Mouse (Mus musculus): ENCODE measurements at regions not wholly inside any gene's neighbourhood (a gene's known extent, or its start where the extent isn't known, plus 50 kb on each side); places are given as distances from the start of the nearest gene placed in this dataset.

- no peak for ATAC-seq (ENCODE audit: insufficient read depth, low read depth)
- Histone ChIP-seq H3K4me1 (ENCODE audit: control insufficient read depth, insufficient read depth) (no peaks in the 10 kb centered on the region), H3K9ac (replicated peaks; ENCODE audit: low read depth, low read length) (no peak overlapping the region), H3K27me3 (ENCODE audit: control insufficient read depth, insufficient read depth, low read length) (no peaks in the 10 kb centered on the region), H3K9me3 (replicated peaks; ENCODE audit: control insufficient read depth, low read length) (no peaks in the 10 kb centered on the region), H3K27ac (ENCODE audit: low read depth) (no peak overlapping the region), H3K4me2 (ENCODE audit: low read depth, low read length) (no peak overlapping the region), H3K36me3 (replicated peaks; ENCODE audit: control insufficient read depth, insufficient read depth, low read length) (no peaks in the 10 kb centered on the region), H3K4me3 (ENCODE audit: low read depth, low read length) (no peak overlapping the region)
- DNase-seq (ENCODE audit: low spot score): no peak
- no peak for TF ChIP-seq EP300 (IDR thresholded peaks at IDR 0.05; ENCODE audit: low read depth)
- no peak for TF ChIP-seq CTCF (IDR thresholded peaks at IDR 0.05; ENCODE audit: low read depth)
- 66% methylated on average over 2 of the region's 2 CpGs for WGBS
These were observed 249.3 kb upstream of the Mdga2 start for GRCm38 (mm10) chr12:67471666-67472065.

GRCm38 (mm10) chr12:67471001-67471400, 248.7 kb upstream of the Mdga2 start:
- H3K27me3 ChIP-seq (ENCODE audit: control insufficient read depth, insufficient read depth, low read length): no peaks in the 10 kb centered on the region
- no peak overlapping the region for H3K27ac ChIP-seq (ENCODE audit: low read depth)
- H3K9me3 ChIP-seq (replicated peaks; ENCODE audit: control insufficient read depth, low read length): no peaks in the 10 kb centered on the region
- ATAC-seq (ENCODE audit: insufficient read depth, low read depth) (no peak), DNase-seq (ENCODE audit: low spot score) (no peak)
- H3K36me3 ChIP-seq (replicated peaks; ENCODE audit: control insufficient read depth, insufficient read depth, low read length): no peaks in the 10 kb centered on the region
- TF ChIP-seq CTCF (IDR thresholded peaks at IDR 0.05; ENCODE audit: low read depth) (no peak), EP300 (IDR thresholded peaks at IDR 0.05; ENCODE audit: low read depth) (no peak)
- no peak overlapping the region for H3K4me2 ChIP-seq (ENCODE audit: low read depth, low read length)
- H3K9ac ChIP-seq (replicated peaks; ENCODE audit: low read depth, low read length): no peak overlapping the region
- 58% methylated on average over 3 of the region's 3 CpGs for WGBS
- H3K4me3 ChIP-seq (ENCODE audit: low read depth, low read length): no peak overlapping the region
- H3K4me1 ChIP-seq (ENCODE audit: control insufficient read depth, insufficient read depth): no peaks in the 10 kb centered on the region

- Histone ChIP-seq H3K9ac (replicated peaks; ENCODE audit: low read depth, low read length) (no peak overlapping the region), H3K27me3 (ENCODE audit: control insufficient read depth, insufficient read depth, low read length) (no peaks in the 10 kb centered on the region), H3K4me3 (ENCODE audit: low read depth, low read length) (no peak overlapping the region), H3K4me2 (ENCODE audit: low read depth, low read length) (no peak overlapping the region), H3K4me1 (ENCODE audit: control insufficient read depth, insufficient read depth) (no peaks in the 10 kb centered on the region), H3K9me3 (replicated peaks; ENCODE audit: control insufficient read depth, low read length) (no peaks in the 10 kb centered on the region), H3K27ac (ENCODE audit: low read depth) (no peak overlapping the region), H3K36me3 (replicated peaks; ENCODE audit: control insufficient read depth, insufficient read depth, low read length) (no peaks in the 10 kb centered on the region)
- DNase-seq (ENCODE audit: low spot score) (no peak), ATAC-seq (ENCODE audit: insufficient read depth, low read depth) (no peak)
- WGBS: 37% methylated on average over 1 of the region's 1 CpGs
- no peak for TF ChIP-seq EP300 (IDR thresholded peaks at IDR 0.05; ENCODE audit: low read depth)
These were observed 226.8 kb upstream of the Mdga2 start for GRCm38 (mm10) chr12:67449109-67449508.

- no peak overlapping the region for H3K4me3 ChIP-seq (ENCODE audit: low read depth, low read length)
- H3K4me1 ChIP-seq (ENCODE audit: control insufficient read depth, insufficient read depth): no peaks in the 10 kb centered on the region
- no peaks in the 10 kb centered on the region for H3K36me3 ChIP-seq (replicated peaks; ENCODE audit: control insufficient read depth, insufficient read depth, low read length)
- DNase-seq (ENCODE audit: low spot score): no peak
- no peaks in the 10 kb centered on the region for H3K27me3 ChIP-seq (ENCODE audit: control insufficient read depth, insufficient read depth, low read length)
- no peaks in the 10 kb centered on the region for H3K9me3 ChIP-seq (replicated peaks; ENCODE audit: control insufficient read depth, low read length)
- WGBS: 41% methylated on average over 6 of the region's 6 CpGs
- H3K9ac ChIP-seq (replicated peaks; ENCODE audit: low read depth, low read length): no peak overlapping the region
- peak; percentile 43 for TF ChIP-seq CTCF (IDR thresholded peaks at IDR 0.05; ENCODE audit: low read depth)
- no peak for TF ChIP-seq EP300 (IDR thresholded peaks at IDR 0.05; ENCODE audit: low read depth)
- H3K4me2 ChIP-seq (ENCODE audit: low read depth, low read length): no peak overlapping the region
- H3K27ac ChIP-seq (ENCODE audit: low read depth): no peak overlapping the region
- ATAC-seq (ENCODE audit: insufficient read depth, low read depth): no peak
These were observed 208.1 kb upstream of the Mdga2 start for GRCm38 (mm10) chr12:67430318-67430950.

- ATAC-seq (ENCODE audit: insufficient read depth, low read depth) (no peak), DNase-seq (ENCODE audit: low spot score) (no peak)
These were observed 204.5 kb upstream of the Mdga2 start for GRCm38 (mm10) chr12:67426801-67427200.

GRCm38 (mm10) chr12:67399537-67399936, 177.2 kb upstream of the Mdga2 start:
- no peak overlapping the region for H3K4me3 ChIP-seq (ENCODE audit: low read depth, low read length)
- no peak overlapping the region for H3K4me2 ChIP-seq (ENCODE audit: low read depth, low read length)
- no peak for DNase-seq (ENCODE audit: low spot score)
- no peaks in the 10 kb centered on the region for H3K4me1 ChIP-seq (ENCODE audit: control insufficient read depth, insufficient read depth)
- no peak for ATAC-seq (ENCODE audit: insufficient read depth, low read depth)
- H3K9me3 ChIP-seq (replicated peaks; ENCODE audit: control insufficient read depth, low read length): no peaks in the 10 kb centered on the region
- TF ChIP-seq CTCF (IDR thresholded peaks at IDR 0.05; ENCODE audit: low read depth) (no peak), EP300 (IDR thresholded peaks at IDR 0.05; ENCODE audit: low read depth) (no peak)
- H3K27ac ChIP-seq (ENCODE audit: low read depth): no peak overlapping the region
- 59% methylated on average over 3 of the region's 3 CpGs for WGBS
- no peaks in the 10 kb centered on the region for H3K27me3 ChIP-seq (ENCODE audit: control insufficient read depth, insufficient read depth, low read length)
- H3K36me3 ChIP-seq (replicated peaks; ENCODE audit: control insufficient read depth, insufficient read depth, low read length): no peaks in the 10 kb centered on the region
- no peak overlapping the region for H3K9ac ChIP-seq (replicated peaks; ENCODE audit: low read depth, low read length)

More at GRCm38 (mm10) chr12:67426801-67427200, 204.5 kb upstream of the Mdga2 start:
- Histone ChIP-seq H3K9ac (replicated peaks; ENCODE audit: low read depth, low read length) (no peak overlapping the region), H3K36me3 (replicated peaks; ENCODE audit: control insufficient read depth, insufficient read depth, low read length) (no peaks in the 10 kb centered on the region), H3K4me3 (ENCODE audit: low read depth, low read length) (no peak overlapping the region), H3K27ac (ENCODE audit: low read depth) (no peak overlapping the region), H3K9me3 (replicated peaks; ENCODE audit: control insufficient read depth, low read length) (no peaks in the 10 kb centered on the region), H3K27me3 (ENCODE audit: control insufficient read depth, insufficient read depth, low read length) (no peaks in the 10 kb centered on the region), H3K4me1 (ENCODE audit: control insufficient read depth, insufficient read depth) (no peaks in the 10 kb centered on the region), H3K4me2 (ENCODE audit: low read depth, low read length) (no peak overlapping the region)
- 76% methylated on average over 6 of the region's 6 CpGs for WGBS
- TF ChIP-seq CTCF (IDR thresholded peaks at IDR 0.05; ENCODE audit: low read depth) (no peak), EP300 (IDR thresholded peaks at IDR 0.05; ENCODE audit: low read depth) (no peak)

Data from heart, postnatal 0 days (tissue).